Mouse (Mus musculus): ENCODE results near the gene Gpatch3.
A peak's percentile ranks its signal among the peaks of the same experiment; 100 is the strongest.

The Gpatch3 gene

DNA sequence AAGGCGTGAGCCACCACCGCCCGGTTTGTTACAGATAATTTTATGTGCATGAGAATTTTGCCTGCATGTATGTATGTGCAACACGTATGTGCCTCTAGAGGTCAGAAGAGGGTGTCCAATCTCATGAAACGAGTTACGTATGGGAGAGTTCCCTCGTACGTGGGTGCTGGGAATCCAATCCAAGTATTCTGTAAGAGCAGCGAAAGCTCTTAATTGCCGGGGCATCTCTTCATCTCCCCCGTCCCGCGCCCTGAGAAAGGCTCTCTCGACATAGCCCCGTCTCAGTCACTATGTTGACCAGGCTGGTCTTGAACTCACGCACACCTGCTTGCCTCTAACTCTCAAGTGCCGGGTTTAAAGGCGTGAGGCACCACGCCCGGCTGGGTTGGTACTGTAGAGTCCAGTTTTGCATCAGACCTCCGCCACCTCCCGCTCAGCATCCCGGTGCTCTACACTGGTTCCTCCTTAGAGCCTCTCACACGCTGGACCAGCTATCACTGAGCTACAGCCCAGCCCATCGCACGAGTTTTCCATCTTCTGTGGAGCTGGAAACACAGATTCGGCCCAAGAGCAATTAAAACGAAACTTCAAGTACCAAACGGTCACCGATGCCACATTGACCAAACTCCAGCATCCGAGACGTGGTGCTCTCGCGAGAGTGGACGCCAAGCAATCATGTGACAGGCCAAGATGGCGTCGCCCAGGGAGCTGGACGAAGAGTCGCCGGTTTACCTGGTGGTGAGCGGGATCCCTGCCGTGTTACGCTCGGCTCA, at the start of gene Gpatch3:
Gpatch3 (plus strand) TSS at position 676 of the 773 bp plus-strand sequence.
- peak; percentile 91 for DNase-seq

DNA sequence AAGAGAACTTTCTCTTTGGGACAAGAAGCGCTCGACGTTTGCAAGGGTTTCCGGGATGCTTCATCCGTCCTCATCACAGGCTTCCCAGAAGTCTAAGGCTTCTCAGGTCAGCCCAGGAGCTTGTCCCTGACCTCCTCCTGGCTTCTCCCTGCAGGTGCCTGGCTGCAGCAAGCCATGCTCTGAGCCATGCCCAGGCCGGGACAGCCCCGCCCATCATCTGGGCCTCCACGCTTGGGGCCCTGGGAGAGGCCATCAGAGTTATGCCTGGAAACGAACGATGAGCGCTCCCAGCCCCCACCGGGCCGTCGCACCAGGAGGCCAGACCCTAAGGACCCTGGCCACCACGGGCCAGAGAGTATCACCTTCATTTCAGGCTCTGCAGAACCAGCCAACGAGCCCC, 46.8 kb upstream of the Gpatch3 start:
- DNase-seq: no peak

DNA sequence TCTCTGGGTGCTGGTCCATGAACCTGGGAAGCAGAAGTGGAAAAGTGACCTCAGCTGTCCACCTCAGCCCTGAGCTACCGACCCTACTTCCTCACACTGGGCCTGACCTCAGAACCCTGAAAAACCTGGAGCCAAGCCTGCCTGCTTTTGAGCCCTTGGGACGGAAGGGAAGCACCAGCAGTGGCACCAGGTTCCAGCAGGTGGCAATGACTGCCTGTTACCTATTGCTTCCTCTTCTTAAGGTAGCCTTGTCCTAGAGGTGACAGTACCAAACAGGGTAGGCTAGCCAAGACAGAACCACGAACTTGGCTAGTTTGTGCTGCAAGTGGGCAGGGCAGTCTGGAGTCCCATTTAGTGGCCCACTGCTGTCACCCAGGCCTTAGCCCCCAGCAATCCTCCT, 41.8 kb upstream of the Gpatch3 start:
- no peak for DNase-seq

- DNase-seq: no peak
Observed at GRCm38 (mm10) chr4:133536081-133536480, 38.5 kb upstream of the Gpatch3 start.

GRCm38 (mm10) chr4:133536652-133537051, 37.9 kb upstream of the Gpatch3 start:
- DNase-seq: no peak

- DNase-seq: peak; percentile 96
Observed at GRCm38 (mm10) chr4:133545272-133546231, 29.0 kb upstream of the Gpatch3 start, which contains the start of gene Nudc. Nudc (minus strand) TSS chr4:133545996.

GRCm38 (mm10) chr4:133552029-133552428, 22.5 kb upstream of the Gpatch3 start:
- DNase-seq: no peak

DNA sequence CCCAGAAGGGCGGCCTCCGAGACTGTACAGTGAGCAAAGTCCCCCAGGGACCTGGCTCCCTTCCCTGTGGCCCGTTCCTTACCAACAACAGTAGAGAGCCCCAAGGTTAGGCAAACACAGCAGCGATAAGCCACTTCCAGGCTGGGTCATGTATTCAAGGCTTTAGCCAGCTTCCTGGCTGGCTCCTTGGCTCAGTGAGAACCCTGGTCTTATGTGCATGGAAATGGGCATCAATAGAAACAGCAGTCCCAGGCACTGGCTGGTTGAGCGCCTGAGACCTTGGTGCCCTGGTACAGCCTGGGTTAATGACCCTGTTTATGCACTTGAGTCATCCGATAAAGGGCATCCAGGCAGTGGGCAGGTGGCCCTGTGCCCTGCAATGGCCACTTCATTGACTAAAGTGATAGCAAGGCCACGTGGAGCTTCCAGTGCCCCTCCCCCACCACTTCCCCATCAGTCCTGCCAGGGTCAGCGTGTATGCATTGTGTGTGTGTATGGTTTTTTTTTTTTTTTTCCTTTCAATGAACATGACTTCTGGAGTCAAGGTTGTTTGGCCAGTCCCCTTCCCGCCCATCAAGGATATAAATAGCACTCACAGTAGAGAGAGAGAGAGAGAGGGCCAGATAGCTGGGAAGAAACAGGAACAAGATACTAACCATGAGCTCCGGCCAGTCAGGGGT, 21.6 kb upstream of the Gpatch3 start, which contains the start of gene Nr0b2:
Nr0b2 (plus strand) TSS at position 609 of the 680 bp plus-strand sequence.
- DNase-seq: no peak

GRCm38 (mm10) chr4:133553448-133554330, 20.9 kb upstream of the Gpatch3 start:
- no peak for DNase-seq

- DNase-seq: no peak
Observed at GRCm38 (mm10) chr4:133557041-133557717, 17.4 kb upstream of the Gpatch3 start.

DNA sequence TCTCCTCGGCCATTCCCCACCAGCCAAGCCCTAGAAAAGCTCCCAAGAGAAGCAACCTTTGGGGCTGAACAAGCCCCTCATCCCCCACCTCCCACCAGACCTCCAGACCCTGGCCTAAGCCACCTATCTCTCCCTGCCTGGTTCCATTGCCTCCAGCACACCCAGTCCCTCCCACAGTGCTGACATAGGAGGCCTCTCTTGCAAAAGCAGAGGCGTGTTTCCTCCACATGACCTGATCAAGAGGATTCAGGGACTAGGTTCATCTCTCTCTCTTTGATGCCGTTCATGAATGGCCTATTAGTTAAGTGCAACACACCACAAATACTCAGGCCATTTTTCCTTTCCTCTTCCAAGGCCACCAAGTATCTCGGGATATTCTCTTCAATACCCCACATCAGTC, 14.7 kb upstream of the Gpatch3 start:
- DNase-seq: no peak

DNA sequence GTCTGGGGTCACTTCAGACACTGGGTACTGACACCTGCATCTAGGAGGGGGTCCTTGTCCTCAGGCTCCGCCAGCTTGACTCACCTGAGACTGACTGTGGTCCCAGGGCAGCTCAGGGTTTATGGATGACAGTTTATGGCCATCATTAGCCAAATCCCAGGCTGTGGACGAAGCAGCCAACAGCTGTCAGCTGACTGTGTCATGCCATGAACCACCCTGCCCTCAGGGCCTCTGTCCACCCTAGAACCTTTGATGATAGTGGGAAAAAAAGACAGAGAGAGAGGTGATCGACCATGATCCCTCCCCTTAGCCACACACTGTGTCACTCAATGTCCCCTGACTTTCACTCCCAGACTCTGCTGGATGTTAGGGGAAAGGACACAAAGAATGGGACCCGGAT, 12.9 kb upstream of the Gpatch3 start:
- DNase-seq: no peak

GRCm38 (mm10) chr4:133563123-133563571, 11.4 kb upstream of the Gpatch3 start:
- DNase-seq: no peak

GRCm38 (mm10) chr4:133567251-133567650, 7.3 kb upstream of the Gpatch3 start:
- DNase-seq: no peak

GRCm38 (mm10) chr4:133569291-133570065, 5.1 kb upstream of the Gpatch3 start:
- DNase-seq: no peak

DNA sequence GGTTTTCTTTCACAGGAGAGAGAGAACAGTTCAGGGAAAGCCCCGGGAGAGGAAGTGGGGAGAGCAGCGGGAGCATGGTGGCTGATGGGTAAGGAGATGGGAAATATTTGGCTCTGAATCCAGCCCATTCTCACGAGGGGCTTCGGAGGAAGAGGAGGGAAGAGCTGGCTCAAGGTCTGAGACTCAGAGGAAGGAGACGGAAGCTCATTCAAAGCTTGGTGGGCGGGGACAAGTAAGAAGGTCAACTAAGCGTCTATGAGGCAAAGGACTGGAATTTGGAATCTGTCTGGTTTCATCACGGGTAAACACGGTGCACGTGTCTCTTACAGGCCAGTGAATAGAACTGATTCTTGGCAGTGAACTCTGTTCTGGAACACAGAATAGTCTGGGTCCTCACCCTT, 4.5 kb upstream of the Gpatch3 start:
- DNase-seq: no peak

DNA sequence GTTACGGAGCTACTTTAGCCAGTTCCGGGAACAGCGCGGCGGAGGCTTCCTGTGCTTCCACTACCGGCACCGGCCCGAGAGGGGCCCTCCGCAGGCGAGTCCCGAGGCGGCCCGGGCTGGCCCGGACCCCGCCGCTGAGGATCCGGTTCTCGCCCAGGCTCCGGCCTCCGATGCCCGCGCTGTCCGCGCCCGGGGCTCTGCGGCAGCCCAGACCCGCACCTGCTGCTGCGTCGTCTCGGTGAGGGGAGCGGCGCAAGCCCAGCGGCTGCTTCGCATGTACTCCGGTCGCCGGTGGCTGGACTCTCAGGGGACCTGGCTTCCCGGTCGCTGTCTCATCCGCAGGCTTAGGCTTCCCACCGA, 278 bp downstream of the Gpatch3 start:
- no peak for DNase-seq

DNA sequence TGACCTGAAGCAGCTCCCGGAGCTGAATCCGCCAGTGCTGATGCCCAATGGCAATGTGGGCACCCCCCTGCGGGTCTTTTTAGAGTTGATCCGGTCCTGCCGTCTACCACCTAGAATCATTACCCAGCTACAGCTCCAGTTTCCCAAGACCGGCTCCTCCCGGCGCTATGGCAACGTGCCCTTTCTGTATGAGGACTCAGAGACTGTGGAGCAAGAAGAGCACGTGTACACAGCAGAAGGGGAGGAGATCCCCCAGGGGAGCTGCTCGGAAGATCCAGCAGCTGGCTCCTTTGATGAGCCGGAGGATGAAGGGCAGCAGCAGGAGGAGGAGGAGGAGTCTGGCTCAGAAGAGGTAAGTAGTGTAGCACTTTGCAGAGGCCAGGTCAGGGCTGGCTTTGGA, 3.4 kb downstream of the Gpatch3 start:
- DNase-seq: no peak

- DNase-seq: peak; percentile 8
Observed at GRCm38 (mm10) chr4:133583690-133584058, 9.1 kb downstream of the Gpatch3 start.

All from right cerebral cortex, postnatal 25 days (tissue).